16 mouse cellular contexts compared by ENCODE assay signal in the genomic region with DNA sequence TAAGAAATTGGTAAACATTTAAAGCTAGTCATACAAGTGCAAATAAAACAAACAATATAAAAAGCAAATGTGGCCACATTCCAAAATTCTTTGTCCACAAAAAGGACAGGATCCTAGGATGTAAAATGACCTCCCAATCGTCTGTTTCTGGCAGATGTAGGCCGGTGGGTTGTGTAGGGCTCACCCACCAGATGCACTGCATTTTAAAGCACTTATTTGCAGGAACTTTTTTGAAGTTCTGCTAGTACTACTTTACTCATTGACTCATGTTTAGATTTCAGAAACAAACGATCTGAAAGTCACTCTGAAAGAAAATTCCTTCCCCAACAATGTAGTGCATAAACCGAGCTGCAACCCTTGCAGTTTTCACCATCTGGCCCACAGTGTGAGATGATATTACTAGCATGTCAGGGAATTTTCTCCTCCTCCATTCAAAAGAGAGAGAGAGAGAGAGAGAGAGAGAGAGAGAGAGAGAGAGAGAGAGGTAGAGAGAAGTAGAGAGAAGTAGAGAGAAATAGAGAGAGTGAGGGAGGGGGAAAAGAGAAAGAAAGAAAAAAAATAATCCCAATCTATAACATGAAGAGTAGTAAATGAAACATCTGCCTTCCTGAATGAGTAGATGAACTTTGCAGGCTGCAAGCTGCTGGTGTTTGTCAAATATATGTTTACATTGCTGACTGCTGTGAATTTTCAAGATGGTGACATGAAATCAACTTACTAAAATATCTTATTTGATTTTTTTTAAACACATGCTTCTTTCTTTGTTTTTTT.
"Had no signal": no experiment of that assay in that cellular context is flagged by ENCODE, and none has a peak within 500 bp of the region (broad histone marks: within the 10 kb centered on the region; RNA-seq: fewer than 3 reads in every experiment).

No protein-coding gene starts in this region.

- H3K27ac ChIP-seq: hindbrain, embryonic 13.5 days; hindbrain, postnatal 0 days; limb, embryonic 13.5 days; liver, embryonic 14.5 days; macrophage; midbrain, embryonic 15.5 days; neural tube, embryonic 12.5 days had no signal

- DNase-seq: kidney, adult 11 months; kidney, adult 9 months; left cerebral cortex, postnatal 4 days; right cerebral cortex, postnatal 4 days; spleen, adult 18-20 months; thymus, adult 18-20 months; thymus, postnatal 14 days had no signal

- H3K9me3 ChIP-seq: hindbrain, embryonic 13.5 days; limb, embryonic 13.5 days; megakaryocyte, embryonic 14.5 days; midbrain, embryonic 15.5 days; neural tube, embryonic 12.5 days had no signal

- H3K4me2 ChIP-seq: hindbrain, embryonic 13.5 days; limb, embryonic 13.5 days; midbrain, embryonic 11.5 days; midbrain, embryonic 15.5 days; neural tube, embryonic 12.5 days had no signal

- H3K36me3 ChIP-seq: hindbrain, embryonic 13.5 days; limb, embryonic 13.5 days; midbrain, embryonic 15.5 days; neural tube, embryonic 12.5 days had no signal

- H3K4me1 ChIP-seq: hindbrain, embryonic 13.5 days; limb, embryonic 13.5 days; megakaryocyte, embryonic 14.5 days; midbrain, embryonic 15.5 days; neural tube, embryonic 12.5 days had no signal

- H3K27me3 ChIP-seq: hindbrain, embryonic 13.5 days; limb, embryonic 13.5 days; megakaryocyte, embryonic 14.5 days; midbrain, embryonic 15.5 days; neural tube, embryonic 12.5 days had no signal

- ATAC-seq: hindbrain, postnatal 0 days; midbrain, embryonic 15.5 days had no signal

- H3K4me3 ChIP-seq: hindbrain, embryonic 13.5 days; limb, embryonic 13.5 days; megakaryocyte, embryonic 14.5 days; midbrain, embryonic 15.5 days; neural tube, embryonic 12.5 days had no signal

- H3K9ac ChIP-seq: hindbrain, embryonic 13.5 days; limb, embryonic 13.5 days; liver, embryonic 14.5 days; midbrain, embryonic 15.5 days; neural tube, embryonic 12.5 days had no signal
